Mouse (Mus musculus): ENCODE measurements at regions not wholly inside any gene's neighbourhood (a gene's known extent, or its start where the extent isn't known, plus 50 kb on each side); places are given as distances from the start of the nearest gene placed in this dataset.
A peak's percentile ranks its signal among the peaks of the same experiment; 100 is the strongest.
"Not testable (repeated sequence)": the region's sequence is repeated elsewhere in the genome, so short reads cannot be mapped to it uniquely, and the experiment has no call there.

GRCm38 (mm10) chr10:99320797-99321196, 57.8 kb downstream of the Dusp6 start:
- no peak for DNase-seq

- no peak for DNase-seq
These were observed 60.3 kb downstream of the Dusp6 start for GRCm38 (mm10) chr10:99323358-99323757.

- DNase-seq = no peak
These were observed 64.5 kb downstream of the Dusp6 start for GRCm38 (mm10) chr10:99327501-99327900.

- no peak for DNase-seq
These were observed 65.5 kb downstream of the Dusp6 start for GRCm38 (mm10) chr10:99328568-99328967.

- no peak for DNase-seq
These were observed 66.4 kb downstream of the Dusp6 start for GRCm38 (mm10) chr10:99329469-99329868.

GRCm38 (mm10) chr10:99330519-99330918, 67.5 kb downstream of the Dusp6 start:
- no peak for DNase-seq

- DNase-seq = no peak
These were observed 68.8 kb downstream of the Dusp6 start for GRCm38 (mm10) chr10:99331876-99332275.

GRCm38 (mm10) chr10:99333831-99334230, 70.8 kb downstream of the Dusp6 start:
- no peak for DNase-seq

GRCm38 (mm10) chr10:99336091-99336490, 73.1 kb downstream of the Dusp6 start:
- peak; percentile 10 to 27 for DNase-seq

- DNase-seq = not testable (repeated sequence)
These were observed 75.8 kb downstream of the Dusp6 start for GRCm38 (mm10) chr10:99338790-99339189.

- DNase-seq = not testable (repeated sequence)
These were observed 76.4 kb downstream of the Dusp6 start for GRCm38 (mm10) chr10:99339291-99339912.

- DNase-seq = not testable (repeated sequence)
These were observed 77.0 kb downstream of the Dusp6 start for GRCm38 (mm10) chr10:99340057-99340456.

- DNase-seq = peak; percentile 63 to 72
These were observed 86.2 kb downstream of the Dusp6 start for GRCm38 (mm10) chr10:99349125-99349716.

GRCm38 (mm10) chr10:99353541-99354292, 90.7 kb downstream of the Dusp6 start:
- DNase-seq = no peak

- DNase-seq = no peak
These were observed 91.3 kb downstream of the Dusp6 start for GRCm38 (mm10) chr10:99354352-99354751.

- no peak for DNase-seq
These were observed 92.3 kb downstream of the Dusp6 start for GRCm38 (mm10) chr10:99355303-99355702.

GRCm38 (mm10) chr10:99356221-99356620, 93.2 kb downstream of the Dusp6 start:
- DNase-seq = no peak

GRCm38 (mm10) chr10:99356883-99357282, 93.9 kb downstream of the Dusp6 start:
- no peak for DNase-seq

GRCm38 (mm10) chr10:99357347-99357746, 94.3 kb downstream of the Dusp6 start:
- no peak for DNase-seq

GRCm38 (mm10) chr10:99358256-99358655, 95.2 kb downstream of the Dusp6 start:
- DNase-seq = no peak

- DNase-seq = no peak
These were observed 96.4 kb downstream of the Dusp6 start for GRCm38 (mm10) chr10:99359439-99359866.

- DNase-seq = not testable (repeated sequence)
These were observed 97.6 kb downstream of the Dusp6 start for GRCm38 (mm10) chr10:99360601-99361000.

- no peak for DNase-seq
These were observed 103.1 kb downstream of the Dusp6 start for GRCm38 (mm10) chr10:99366162-99366561.

- no peak for DNase-seq
These were observed 104.7 kb downstream of the Dusp6 start for GRCm38 (mm10) chr10:99367757-99368156.

Measured in cerebellum, postnatal 10 days (tissue).